Mouse (Mus musculus): ENCODE data around the gene Smco3.
"Not testable (repeated sequence)": the region's sequence is repeated elsewhere in the genome, so short reads cannot be mapped to it uniquely, and the experiment has no call there.

Gene Smco3

GRCm38 (mm10) chr6:136804705-136805408 is 30.4 kb downstream of the Smco3 start:
- DNase-seq (ENCODE audit: low spot score) = no peak

- DNase-seq (ENCODE audit: low spot score) = peak; percentile 98
Observed at GRCm38 (mm10) chr6:136803739-136804633, 31.3 kb downstream of the Smco3 start, which contains the start of gene Hist4h4. Gene Hist4h4 (minus strand): TSS chr6:136804415.

- no peak for DNase-seq (ENCODE audit: low spot score)
Observed at GRCm38 (mm10) chr6:136803093-136803738, 32.0 kb downstream of the Smco3 start.

GRCm38 (mm10) chr6:136801274-136801673 is 34.0 kb downstream of the Smco3 start:
- DNase-seq (ENCODE audit: low spot score) = no peak

GRCm38 (mm10) chr6:136800710-136801109 is 34.5 kb downstream of the Smco3 start:
- DNase-seq (ENCODE audit: low spot score) = no peak

GRCm38 (mm10) chr6:136797874-136798693 is 37.2 kb downstream of the Smco3 start:
- DNase-seq (ENCODE audit: low spot score) = not testable (repeated sequence)

- DNase-seq (ENCODE audit: low spot score) = no peak
Observed at GRCm38 (mm10) chr6:136795850-136796249, 39.4 kb downstream of the Smco3 start.

- no peak for DNase-seq (ENCODE audit: low spot score)
Observed at GRCm38 (mm10) chr6:136795110-136795509, 40.1 kb downstream of the Smco3 start.

GRCm38 (mm10) chr6:136793831-136794525 is 41.3 kb downstream of the Smco3 start:
- DNase-seq (ENCODE audit: low spot score) = no peak

- no peak for DNase-seq (ENCODE audit: low spot score)
Observed at GRCm38 (mm10) chr6:136792884-136793758, 42.1 kb downstream of the Smco3 start.

- no peak for DNase-seq (ENCODE audit: low spot score)
Observed at GRCm38 (mm10) chr6:136789391-136789971, 45.8 kb downstream of the Smco3 start.

- DNase-seq (ENCODE audit: low spot score) = no peak
Observed at GRCm38 (mm10) chr6:136782761-136783160, 52.5 kb downstream of the Smco3 start.

GRCm38 (mm10) chr6:136782146-136782545 is 53.1 kb downstream of the Smco3 start:
- DNase-seq (ENCODE audit: low spot score) = no peak

- DNase-seq (ENCODE audit: low spot score) = no peak
Observed at GRCm38 (mm10) chr6:136781377-136781986, 53.8 kb downstream of the Smco3 start, which contains the start of gene Gucy2c. Gene Gucy2c (minus strand): TSS chr6:136781765.
